Mouse (Mus musculus): ENCODE data around the gene Gm49673. TPM values are rescaled to one million over a fixed set of nuclear protein-coding genes. Genes with fewer than 3 reads are reported as not detected.
"Not testable (repeated sequence)": the region's sequence is repeated elsewhere in the genome, so short reads cannot be mapped to it uniquely, and the experiment has no call there.

Gm49673 gene
- polyA plus RNA-seq, 1 experiment from 2014 or later: not detected

DNA sequence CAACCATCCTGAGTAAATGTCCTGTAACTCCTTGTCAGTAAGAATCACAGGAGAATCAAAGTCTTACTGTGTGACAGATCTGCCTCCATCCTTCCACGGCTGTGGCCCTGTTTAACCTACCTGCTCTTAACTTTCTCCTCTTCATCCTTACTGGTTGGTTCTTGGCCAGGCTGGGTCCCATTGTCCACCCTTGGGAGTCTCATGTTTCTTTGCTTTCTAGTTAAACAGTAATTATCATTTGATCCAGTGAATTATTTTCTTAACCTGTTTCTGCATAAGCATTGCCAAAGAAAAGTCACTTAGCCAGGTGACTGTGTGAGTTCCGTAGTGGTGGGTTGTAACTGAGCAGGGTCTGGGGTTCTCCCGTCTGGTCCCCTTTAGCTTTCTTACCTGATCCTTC is 18.9 kb upstream of the Gm49673 start:
- ATAC-seq; H3K9ac ChIP-seq (replicated peaks; ENCODE audit: low read depth, low read length); H3K4me3 ChIP-seq (replicated peaks; ENCODE audit: low read length); H3K9me3 ChIP-seq (ENCODE audit: control insufficient read depth, low read length); H3K4me1 ChIP-seq (replicated peaks; ENCODE audit: control insufficient read depth, insufficient read depth, low read length); H3K27me3 ChIP-seq (replicated peaks; ENCODE audit: control insufficient read depth, insufficient read depth, low read length); H3K27ac ChIP-seq (ENCODE audit: low read length): not testable (repeated sequence)
- H3K4me2 ChIP-seq (ENCODE audit: low read length): peak overlapping the region; percentile 46
- H3K36me3 ChIP-seq (ENCODE audit: control insufficient read depth, insufficient read depth): peaks cover 15% of the 10 kb centered on the region
- WGBS: 0% methylated on average over 1 of the region's 3 CpGs

DNA sequence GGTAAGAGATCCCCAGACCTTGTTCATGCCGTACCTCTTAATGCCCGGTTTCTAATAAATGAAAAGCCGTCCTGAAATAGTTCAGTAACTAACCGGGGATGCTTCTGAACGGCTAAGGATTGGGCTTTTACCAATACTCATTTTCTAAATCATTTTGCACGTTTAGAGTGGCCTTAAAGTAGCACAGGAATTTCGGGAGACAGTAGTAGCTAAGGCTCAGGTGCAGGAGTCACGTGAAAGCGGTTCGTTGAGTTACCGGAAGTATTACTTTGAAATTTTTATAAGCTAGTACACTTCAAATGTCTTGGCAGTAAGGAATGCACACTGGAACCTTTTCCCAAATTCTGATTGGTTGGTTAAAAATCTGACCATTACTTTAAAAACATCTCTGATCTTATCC is 18.4 kb upstream of the Gm49673 start:
- H3K27me3 ChIP-seq (replicated peaks; ENCODE audit: control insufficient read depth, insufficient read depth, low read length); H3K27ac ChIP-seq (ENCODE audit: low read length); H3K9me3 ChIP-seq (ENCODE audit: control insufficient read depth, low read length); H3K4me1 ChIP-seq (replicated peaks; ENCODE audit: control insufficient read depth, insufficient read depth, low read length); ATAC-seq; H3K9ac ChIP-seq (replicated peaks; ENCODE audit: low read depth, low read length): not testable (repeated sequence)
- WGBS: 0% methylated on average over 11 of the region's 11 CpGs
- H3K36me3 ChIP-seq (ENCODE audit: control insufficient read depth, insufficient read depth): peaks cover 12% of the 10 kb centered on the region
- H3K4me2 ChIP-seq (ENCODE audit: low read length): peak overlapping the region; percentile 46
- H3K4me3 ChIP-seq (replicated peaks; ENCODE audit: low read length): peak overlapping the region; percentile 51

DNA sequence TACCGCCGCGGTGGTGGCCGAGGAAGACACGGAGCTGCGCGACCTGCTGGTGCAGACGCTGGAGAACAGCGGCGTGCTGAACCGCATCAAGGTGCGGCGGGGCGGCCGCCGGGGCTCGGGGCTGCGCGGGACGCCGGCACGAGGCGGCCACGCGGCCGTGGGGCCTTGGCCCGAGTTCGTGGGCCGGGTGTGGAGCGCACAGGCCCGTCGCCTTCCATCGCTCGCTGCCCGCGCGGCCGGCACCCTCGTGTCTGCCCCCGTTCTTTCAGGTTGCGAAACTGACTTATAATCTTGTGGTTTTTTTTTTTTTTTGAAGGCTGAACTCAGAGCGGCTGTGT is 18.0 kb upstream of the Gm49673 start:
- ATAC-seq; H3K36me3 ChIP-seq (ENCODE audit: control insufficient read depth, insufficient read depth); H3K4me1 ChIP-seq (replicated peaks; ENCODE audit: control insufficient read depth, insufficient read depth, low read length); H3K27me3 ChIP-seq (replicated peaks; ENCODE audit: control insufficient read depth, insufficient read depth, low read length); H3K9ac ChIP-seq (replicated peaks; ENCODE audit: low read depth, low read length); H3K27ac ChIP-seq (ENCODE audit: low read length); H3K9me3 ChIP-seq (ENCODE audit: control insufficient read depth, low read length): not testable (repeated sequence)
- under 1% methylated on average over 32 of the region's 42 CpGs for WGBS
- H3K4me2 ChIP-seq (ENCODE audit: low read length): peak overlapping the region; percentile 46
- H3K4me3 ChIP-seq (replicated peaks; ENCODE audit: low read length): peak overlapping the region; percentile 51

DNA sequence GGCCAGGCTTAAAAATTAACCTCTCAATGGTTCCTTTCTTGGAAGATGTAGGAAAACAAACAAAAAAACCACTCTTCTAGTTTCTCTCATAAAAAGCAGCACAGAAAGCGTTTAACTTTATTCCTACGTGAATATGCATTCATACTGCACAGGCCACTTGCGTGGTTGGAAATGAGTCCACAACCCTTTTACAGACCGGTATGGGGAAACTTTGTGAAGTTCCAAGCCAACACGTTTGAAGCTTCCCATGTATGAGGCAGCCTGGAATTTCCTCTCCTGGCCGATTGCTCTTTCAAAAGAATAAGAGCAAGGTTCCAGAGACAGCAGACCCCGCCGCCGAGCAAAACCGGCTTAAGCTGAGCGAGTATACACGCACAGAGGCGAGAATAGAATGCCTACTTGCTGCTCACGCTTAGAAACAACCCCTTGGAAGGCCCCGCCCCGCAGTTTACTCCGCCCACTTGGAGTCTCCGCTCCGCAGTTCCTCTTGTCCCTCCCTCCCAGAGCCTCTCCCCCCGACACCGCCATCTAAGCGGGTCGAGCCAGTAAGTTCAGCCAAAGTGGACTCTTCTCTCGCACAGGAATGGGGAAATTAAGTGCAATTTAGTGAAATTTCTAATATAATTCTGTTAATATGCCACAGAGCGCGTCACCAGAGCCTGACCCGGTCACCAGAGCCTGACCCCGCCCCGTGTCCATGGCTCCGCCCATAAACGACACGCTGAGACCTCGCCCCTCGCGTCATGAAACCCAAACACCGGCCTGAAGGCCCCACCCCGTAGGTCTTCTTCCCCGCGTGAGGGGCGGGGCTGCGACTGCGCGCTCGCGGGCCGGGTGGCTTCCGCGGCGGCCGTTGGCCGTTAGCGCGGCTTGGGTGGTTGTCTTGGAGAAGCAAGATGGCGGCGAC is 17.4 kb upstream of the Gm49673 start, which contains the start of gene Fgfr1op:
Gene Fgfr1op (plus strand): TSS at position 801 of the 907 bp plus-strand sequence.
- H3K27ac ChIP-seq (ENCODE audit: low read length); H3K36me3 ChIP-seq (ENCODE audit: control insufficient read depth, insufficient read depth); H3K4me1 ChIP-seq (replicated peaks; ENCODE audit: control insufficient read depth, insufficient read depth, low read length); H3K9me3 ChIP-seq (ENCODE audit: control insufficient read depth, low read length); H3K27me3 ChIP-seq (replicated peaks; ENCODE audit: control insufficient read depth, insufficient read depth, low read length); H3K9ac ChIP-seq (replicated peaks; ENCODE audit: low read depth, low read length): not testable (repeated sequence)
- ATAC-seq: peak; percentile 97
- H3K4me2 ChIP-seq (ENCODE audit: low read length): peak within 1 kb of the TSS; percentile 46
- whole genome bisulfite sequencing: under 1% methylated on average over 13 of the region's 55 CpGs
- H3K4me3 ChIP-seq (replicated peaks; ENCODE audit: low read length): peak within 1 kb of the TSS; percentile 51

DNA sequence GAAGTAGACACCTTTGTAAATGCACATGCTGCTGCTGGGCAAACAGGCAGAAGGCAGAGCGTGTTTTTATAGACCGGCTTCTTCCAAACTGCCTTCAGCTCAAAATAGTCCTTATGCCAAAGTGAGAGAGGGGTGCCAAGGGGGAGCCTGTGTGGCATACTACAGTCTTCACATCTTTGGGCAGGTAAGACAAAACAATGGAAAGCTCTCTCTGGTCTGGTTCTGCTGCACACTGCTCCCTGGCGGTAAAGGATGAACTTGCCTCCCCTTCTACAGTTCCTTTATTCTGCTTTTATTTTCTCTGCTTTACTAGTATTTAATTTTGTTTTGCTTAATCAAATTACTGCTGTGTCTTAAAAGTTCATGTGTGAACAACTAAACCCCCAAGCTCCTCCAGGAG is 13.4 kb upstream of the Gm49673 start:
- not testable (repeated sequence) for H3K27ac ChIP-seq (ENCODE audit: low read length); H3K9ac ChIP-seq (replicated peaks; ENCODE audit: low read depth, low read length); H3K9me3 ChIP-seq (ENCODE audit: control insufficient read depth, low read length); H3K27me3 ChIP-seq (replicated peaks; ENCODE audit: control insufficient read depth, insufficient read depth, low read length); H3K36me3 ChIP-seq (ENCODE audit: control insufficient read depth, insufficient read depth); H3K4me3 ChIP-seq (replicated peaks; ENCODE audit: low read length); H3K4me1 ChIP-seq (replicated peaks; ENCODE audit: control insufficient read depth, insufficient read depth, low read length); ATAC-seq; H3K4me2 ChIP-seq (ENCODE audit: low read length)
- 12% methylated on average over 1 of the region's 3 CpGs for WGBS

DNA sequence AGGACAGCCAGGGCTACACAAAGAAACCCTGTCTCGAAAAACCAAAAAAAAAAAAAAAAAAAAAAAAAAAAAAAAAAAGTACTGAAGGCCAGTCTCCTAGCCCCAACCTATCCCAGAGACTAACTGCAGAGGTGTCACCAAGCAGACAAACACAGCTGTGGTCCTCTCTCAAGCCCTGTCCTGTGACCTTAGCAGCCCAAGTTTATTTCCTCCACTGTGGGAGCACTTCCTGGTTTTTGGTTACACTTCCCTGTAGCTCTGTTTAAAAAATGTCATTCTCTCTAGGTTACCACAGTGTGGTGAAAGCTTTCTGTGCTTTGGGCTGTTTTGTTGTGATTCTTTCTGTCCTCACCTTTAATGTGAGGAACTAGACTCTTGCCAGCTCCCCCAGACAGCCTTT is 11.0 kb upstream of the Gm49673 start:
- WGBS: no CpG with 5 or more reads among the region's 1 CpGs

DNA sequence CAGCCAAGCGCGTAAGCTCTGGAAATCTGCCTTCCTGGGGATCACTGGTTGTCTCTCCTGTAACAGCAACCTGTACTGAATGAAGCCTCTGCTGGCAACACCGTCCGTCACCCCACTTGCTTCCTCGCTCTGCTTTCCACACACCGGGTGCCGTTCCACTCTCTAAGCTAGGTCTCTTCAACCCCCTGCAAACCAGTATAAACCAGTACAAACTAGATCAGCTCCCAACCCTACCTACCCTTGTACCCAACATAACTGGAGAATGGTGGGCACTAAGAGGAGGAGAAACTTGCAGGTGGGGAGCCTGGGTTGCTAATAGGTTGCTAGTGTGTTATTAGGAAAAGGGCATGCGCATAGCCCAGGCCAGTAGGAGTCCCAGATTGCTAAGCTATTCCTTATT is 8.4 kb upstream of the Gm49673 start:
- H3K4me3 ChIP-seq (replicated peaks; ENCODE audit: low read length); H3K36me3 ChIP-seq (ENCODE audit: control insufficient read depth, insufficient read depth); H3K27me3 ChIP-seq (replicated peaks; ENCODE audit: control insufficient read depth, insufficient read depth, low read length); H3K9me3 ChIP-seq (ENCODE audit: control insufficient read depth, low read length); H3K9ac ChIP-seq (replicated peaks; ENCODE audit: low read depth, low read length); H3K4me1 ChIP-seq (replicated peaks; ENCODE audit: control insufficient read depth, insufficient read depth, low read length); H3K4me2 ChIP-seq (ENCODE audit: low read length); H3K27ac ChIP-seq (ENCODE audit: low read length); ATAC-seq: not testable (repeated sequence)
- no CpG with 5 or more reads among the region's 8 CpGs for WGBS

More for the DNA sequence above, 11.0 kb upstream of the Gm49673 start:
- not testable (repeated sequence) for H3K9ac ChIP-seq (replicated peaks; ENCODE audit: low read depth, low read length); H3K27me3 ChIP-seq (replicated peaks; ENCODE audit: control insufficient read depth, insufficient read depth, low read length); H3K4me1 ChIP-seq (replicated peaks; ENCODE audit: control insufficient read depth, insufficient read depth, low read length); H3K9me3 ChIP-seq (ENCODE audit: control insufficient read depth, low read length); H3K27ac ChIP-seq (ENCODE audit: low read length); H3K4me2 ChIP-seq (ENCODE audit: low read length); ATAC-seq; H3K4me3 ChIP-seq (replicated peaks; ENCODE audit: low read length); H3K36me3 ChIP-seq (ENCODE audit: control insufficient read depth, insufficient read depth)

DNA sequence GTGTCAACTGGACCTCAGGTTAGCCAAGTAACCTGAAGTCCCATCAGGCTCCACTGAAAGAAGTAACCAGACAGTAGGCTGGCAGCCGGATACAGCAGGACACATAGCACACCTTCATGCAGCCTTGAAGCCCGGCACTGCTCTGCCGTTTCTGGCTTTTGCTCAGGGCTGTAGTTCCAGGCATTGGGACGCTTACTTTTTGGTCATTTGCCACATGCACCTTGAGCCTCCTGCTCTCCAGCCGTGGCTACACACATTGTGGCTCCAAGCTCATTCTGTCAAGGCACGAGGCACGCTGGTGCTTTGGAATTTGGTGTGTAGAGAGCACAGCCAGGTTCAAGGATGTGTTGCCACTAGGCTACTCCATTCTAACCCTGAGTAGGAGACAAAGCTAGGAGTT is 7.4 kb upstream of the Gm49673 start:
- H3K27me3 ChIP-seq (replicated peaks; ENCODE audit: control insufficient read depth, insufficient read depth, low read length); H3K9me3 ChIP-seq (ENCODE audit: control insufficient read depth, low read length); H3K4me2 ChIP-seq (ENCODE audit: low read length); H3K36me3 ChIP-seq (ENCODE audit: control insufficient read depth, insufficient read depth); H3K9ac ChIP-seq (replicated peaks; ENCODE audit: low read depth, low read length); ATAC-seq; H3K27ac ChIP-seq (ENCODE audit: low read length); H3K4me1 ChIP-seq (replicated peaks; ENCODE audit: control insufficient read depth, insufficient read depth, low read length); H3K4me3 ChIP-seq (replicated peaks; ENCODE audit: low read length): not testable (repeated sequence)
- WGBS: 88% methylated on average over 7 of the region's 7 CpGs

DNA sequence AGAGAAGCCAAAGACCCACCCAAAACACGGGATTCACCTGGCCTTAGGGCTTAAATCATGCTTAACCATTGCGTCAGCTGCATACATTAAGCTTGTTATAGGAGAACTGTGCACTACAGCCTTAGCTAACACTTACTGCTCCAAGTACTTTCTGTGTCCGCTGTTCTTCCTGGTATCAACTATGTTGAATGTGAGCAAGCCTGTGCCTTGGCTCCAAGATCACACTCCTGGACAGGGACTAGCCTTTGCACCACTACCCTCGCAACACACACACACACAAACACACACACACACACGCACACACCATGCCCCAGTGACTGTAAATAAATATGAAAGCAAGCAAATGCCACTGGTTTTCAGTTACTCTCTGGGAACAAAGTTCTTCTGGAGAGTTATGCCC is 657 bp downstream of the Gm49673 start:
- H3K27ac ChIP-seq (ENCODE audit: low read length); H3K36me3 ChIP-seq (ENCODE audit: control insufficient read depth, insufficient read depth); H3K9me3 ChIP-seq (ENCODE audit: control insufficient read depth, low read length); H3K4me1 ChIP-seq (replicated peaks; ENCODE audit: control insufficient read depth, insufficient read depth, low read length); H3K9ac ChIP-seq (replicated peaks; ENCODE audit: low read depth, low read length); H3K27me3 ChIP-seq (replicated peaks; ENCODE audit: control insufficient read depth, insufficient read depth, low read length): not testable (repeated sequence)
- Histone ChIP-seq H3K4me3 (replicated peaks; ENCODE audit: low read length) (peak overlapping the region; percentile 53), H3K4me2 (ENCODE audit: low read length) (peak overlapping the region; percentile 58)
- 22% methylated on average over 5 of the region's 5 CpGs for WGBS
- ATAC-seq: 0 out of 2 replicates have a peak, but pooled peaks have one; percentile 1

All from forebrain, embryonic 16.5 days (tissue).